Mouse (Mus musculus) ES-CJ7 (cell line): ENCODE measurements around the gene Galns.

ENCODE experiments used
- DNase-seq: peaks from one replicate; pipeline ENCODE4 v3.0.0; 2011; ENCODE audit warnings: low read depth, low spot score

Gene Galns

GRCm38 (mm10) chr8:122611295-122612133 is at the start of gene Galns, which contains the start of gene Trappc2l:
TSS of gene Galns (minus strand) at chr8:122611463.
TSS of gene Trappc2l (plus strand) at chr8:122611640.
- peak; percentile 99 for DNase-seq

GRCm38 (mm10) chr8:122660022-122660421 is 48.8 kb upstream of the Galns start:
- peak; percentile 32 for DNase-seq

GRCm38 (mm10) chr8:122658807-122659160 is 47.5 kb upstream of the Galns start:
- no peak for DNase-seq

- no peak for DNase-seq
Observed at GRCm38 (mm10) chr8:122658149-122658806, 47.0 kb upstream of the Galns start.

GRCm38 (mm10) chr8:122656056-122656999 is 45.1 kb upstream of the Galns start:
- DNase-seq: no peak

GRCm38 (mm10) chr8:122654768-122655167 is 43.5 kb upstream of the Galns start:
- DNase-seq: no peak

GRCm38 (mm10) chr8:122652643-122653042 is 41.4 kb upstream of the Galns start:
- DNase-seq: no peak

- no peak for DNase-seq
Observed at GRCm38 (mm10) chr8:122651326-122651921, 40.2 kb upstream of the Galns start.

- DNase-seq: no peak
Observed at GRCm38 (mm10) chr8:122648192-122648970, 37.1 kb upstream of the Galns start.

- no peak for DNase-seq
Observed at GRCm38 (mm10) chr8:122646337-122646736, 35.1 kb upstream of the Galns start.

- no peak for DNase-seq
Observed at GRCm38 (mm10) chr8:122644175-122644954, 33.1 kb upstream of the Galns start.

- DNase-seq: peak; percentile 36
Observed at GRCm38 (mm10) chr8:122642071-122642470, 30.8 kb upstream of the Galns start.

- no peak for DNase-seq
Observed at GRCm38 (mm10) chr8:122641406-122641805, 30.1 kb upstream of the Galns start.

GRCm38 (mm10) chr8:122640825-122641224 is 29.6 kb upstream of the Galns start:
- no peak for DNase-seq

GRCm38 (mm10) chr8:122639521-122640248 is 28.4 kb upstream of the Galns start:
- DNase-seq: no peak

- no peak for DNase-seq
Observed at GRCm38 (mm10) chr8:122638601-122639000, 27.3 kb upstream of the Galns start.

- DNase-seq: no peak
Observed at GRCm38 (mm10) chr8:122637230-122637629, 26.0 kb upstream of the Galns start.

- no peak for DNase-seq
Observed at GRCm38 (mm10) chr8:122636803-122637175, 25.5 kb upstream of the Galns start.
